Mouse (Mus musculus): Measurements from ENCODE around the gene Olfr910. TPM values are rescaled to one million over a fixed set of nuclear protein-coding genes. Genes with fewer than 3 reads are reported as not detected.

Gene Olfr910
- polyA plus RNA-seq (2015; fragmentation: Nextera tagmentation; extraction: Ambion mirVana) = not detected in 2 replicates

GRCm38 (mm10) chr9:38537549-38537948, at the start of gene Olfr910:
Gene Olfr910 (plus strand): TSS chr9:38537849.
- 95% methylated on average over 2 of the region's 2 CpGs for WGBS
- H3K4me2 ChIP-seq (replicated peaks) = no peak within 1 kb of the TSS
- H3K9me3 ChIP-seq = no peaks in the 10 kb centered on the region; the same call in 1 of the 2 replicates
- no peak within 1 kb of the TSS for H3K4me3 ChIP-seq
- no peaks in the 10 kb centered on the region for H3K36me3 ChIP-seq
- no peaks in the 10 kb centered on the region for H3K27me3 ChIP-seq
- H3K4me1 ChIP-seq = no peaks in the 10 kb centered on the region
- no peak within 1 kb of the TSS for H3K9ac ChIP-seq (replicated peaks)
- H3K27ac ChIP-seq (replicated peaks) = no peak within 1 kb of the TSS
- no peak for ATAC-seq (replicated peaks)

GRCm38 (mm10) chr9:38495501-38495900, 42.1 kb upstream of the Olfr910 start, which contains the start of gene Olfr907:
Gene Olfr907 (plus strand): TSS chr9:38495801.
- Histone ChIP-seq H3K9me3 (no peaks in the 10 kb centered on the region), H3K27me3 (no peaks in the 10 kb centered on the region), H3K9ac (replicated peaks) (no peak within 1 kb of the TSS), H3K27ac (replicated peaks) (no peak within 1 kb of the TSS), H3K4me2 (replicated peaks) (no peak within 1 kb of the TSS), H3K36me3 (no peaks in the 10 kb centered on the region), H3K4me1 (no peaks in the 10 kb centered on the region), H3K4me3 (no peak within 1 kb of the TSS)
- ATAC-seq (replicated peaks) = no peak
- WGBS = 88% methylated on average over 2 of the region's 2 CpGs

GRCm38 (mm10) chr9:38512353-38512752, 25.3 kb upstream of the Olfr910 start:
- Histone ChIP-seq H3K4me3 (no peak overlapping the region), H3K9me3 (no peaks in the 10 kb centered on the region), H3K27me3 (no peaks in the 10 kb centered on the region), H3K9ac (replicated peaks) (no peak overlapping the region), H3K36me3 (no peaks in the 10 kb centered on the region), H3K4me1 (no peaks in the 10 kb centered on the region), H3K27ac (replicated peaks) (no peak overlapping the region), H3K4me2 (replicated peaks) (no peak overlapping the region)
- WGBS = 77% methylated on average over 2 of the region's 2 CpGs
- no peak for ATAC-seq (replicated peaks)

- no peak within 1 kb of the TSS for H3K4me3 ChIP-seq
- H3K27me3 ChIP-seq = no peaks in the 10 kb centered on the region
- no peaks in the 10 kb centered on the region for H3K4me1 ChIP-seq
- no peak within 1 kb of the TSS for H3K9ac ChIP-seq (replicated peaks)
- H3K4me2 ChIP-seq (replicated peaks) = no peak within 1 kb of the TSS
- ATAC-seq (replicated peaks) = no peak
- no peak within 1 kb of the TSS for H3K27ac ChIP-seq (replicated peaks)
- H3K9me3 ChIP-seq = no peaks in the 10 kb centered on the region
- H3K36me3 ChIP-seq = no peaks in the 10 kb centered on the region
- WGBS = 83% methylated on average over 1 of the region's 1 CpGs
Measured at GRCm38 (mm10) chr9:38521280-38521679, 16.4 kb upstream of the Olfr910 start, which contains the start of gene Olfr911-ps1. Gene Olfr911-ps1 (plus strand): TSS chr9:38521580.

- H3K4me2 ChIP-seq (replicated peaks) = no peak within 1 kb of the TSS
Measured at GRCm38 (mm10) chr9:38579878-38580277, 42.2 kb downstream of the Olfr910 start, which contains the start of gene Olfr912. Gene Olfr912 (plus strand): TSS chr9:38580178.

More at GRCm38 (mm10) chr9:38579878-38580277, 42.2 kb downstream of the Olfr910 start, which contains the start of gene Olfr912:
- Histone ChIP-seq H3K36me3 (no peaks in the 10 kb centered on the region), H3K4me3 (no peak within 1 kb of the TSS), H3K9me3 (no peaks in the 10 kb centered on the region), H3K4me1 (no peaks in the 10 kb centered on the region), H3K27me3 (no peaks in the 10 kb centered on the region), H3K27ac (replicated peaks) (no peak within 1 kb of the TSS), H3K9ac (replicated peaks) (no peak within 1 kb of the TSS)
- ATAC-seq (replicated peaks) = no peak
- 86% methylated on average over 1 of the region's 1 CpGs for WGBS

Other genes starting within 250 kb of the Olfr910 start
- not detected in 2 replicates for gene Olfr896-ps1, start 246.7 kb upstream of the Olfr910 start, polyA plus RNA-seq (2015; fragmentation: Nextera tagmentation; extraction: Ambion mirVana)
- gene Olfr25, start 208.8 kb upstream of the Olfr910 start, polyA plus RNA-seq (2015; fragmentation: Nextera tagmentation; extraction: Ambion mirVana) = not detected in 2 replicates
- not detected in 2 replicates for gene Olfr898, start 189.4 kb upstream of the Olfr910 start, polyA plus RNA-seq (2015; fragmentation: Nextera tagmentation; extraction: Ambion mirVana)
- gene Olfr250, start 171.0 kb upstream of the Olfr910 start, polyA plus RNA-seq (2015; fragmentation: Nextera tagmentation; extraction: Ambion mirVana) = not detected in 2 replicates
- gene Olfr251, start 160.8 kb upstream of the Olfr910 start, polyA plus RNA-seq (2015; fragmentation: Nextera tagmentation; extraction: Ambion mirVana) = not detected in 2 replicates
- not detected in 2 replicates for gene Olfr147, start 136.2 kb upstream of the Olfr910 start, polyA plus RNA-seq (2015; fragmentation: Nextera tagmentation; extraction: Ambion mirVana)
- gene Olfr901, start 108.4 kb upstream of the Olfr910 start, polyA plus RNA-seq (2015; fragmentation: Nextera tagmentation; extraction: Ambion mirVana) = not detected in 2 replicates
- not detected in 2 replicates for gene Olfr902, start 90.2 kb upstream of the Olfr910 start, polyA plus RNA-seq (2015; fragmentation: Nextera tagmentation; extraction: Ambion mirVana)
- gene Olfr904, start 74.7 kb upstream of the Olfr910 start, polyA plus RNA-seq (2015; fragmentation: Nextera tagmentation; extraction: Ambion mirVana) = not detected in 2 replicates
- not detected in 2 replicates for gene Olfr905, start 66.7 kb upstream of the Olfr910 start, polyA plus RNA-seq (2015; fragmentation: Nextera tagmentation; extraction: Ambion mirVana)
- gene Olfr906, start 50.8 kb upstream of the Olfr910 start, polyA plus RNA-seq (2015; fragmentation: Nextera tagmentation; extraction: Ambion mirVana) = not detected in 2 replicates
- not detected in 2 replicates for gene Olfr907, start 42.0 kb upstream of the Olfr910 start, polyA plus RNA-seq (2015; fragmentation: Nextera tagmentation; extraction: Ambion mirVana)
- gene Olfr911-ps1, start 16.3 kb upstream of the Olfr910 start, polyA plus RNA-seq (2015; fragmentation: Nextera tagmentation; extraction: Ambion mirVana) = not detected in 2 replicates
- gene Olfr912, start 42.3 kb downstream of the Olfr910 start, polyA plus RNA-seq (2015; fragmentation: Nextera tagmentation; extraction: Ambion mirVana) = not detected in 2 replicates
- gene Olfr913, start 54.9 kb downstream of the Olfr910 start, polyA plus RNA-seq (2015; fragmentation: Nextera tagmentation; extraction: Ambion mirVana) = not detected in 2 replicates
- gene Olfr914, start 67.3 kb downstream of the Olfr910 start, polyA plus RNA-seq (2015; fragmentation: Nextera tagmentation; extraction: Ambion mirVana) = not detected in 2 replicates
- gene Olfr916, start 122.0 kb downstream of the Olfr910 start, polyA plus RNA-seq (2015; fragmentation: Nextera tagmentation; extraction: Ambion mirVana) = not detected in 2 replicates
- gene Olfr917, start 128.0 kb downstream of the Olfr910 start, polyA plus RNA-seq (2015; fragmentation: Nextera tagmentation; extraction: Ambion mirVana) = not detected in 2 replicates
- not detected in 2 replicates for gene Olfr918, start 136.8 kb downstream of the Olfr910 start, polyA plus RNA-seq (2015; fragmentation: Nextera tagmentation; extraction: Ambion mirVana)
- not detected in 2 replicates for gene Olfr919, start 165.8 kb downstream of the Olfr910 start, polyA plus RNA-seq (2015; fragmentation: Nextera tagmentation; extraction: Ambion mirVana)
- 5.5 and 5.7 TPM in 2 replicates for gene Vwa5a, start 180.4 kb downstream of the Olfr910 start, polyA plus RNA-seq (2015; fragmentation: Nextera tagmentation; extraction: Ambion mirVana)
- gene Olfr920, start 214.4 kb downstream of the Olfr910 start, polyA plus RNA-seq (2015; fragmentation: Nextera tagmentation; extraction: Ambion mirVana) = 0.03 TPM in 1 of 2 replicates, not detected in the other
- gene Olfr921, start 235.2 kb downstream of the Olfr910 start, polyA plus RNA-seq (2015; fragmentation: Nextera tagmentation; extraction: Ambion mirVana) = not detected in 2 replicates

Data from forebrain, embryonic 15.5 days (tissue).